Mouse (Mus musculus) left cerebral cortex, adult 9 months (tissue): ENCODE measurements at regions not wholly inside any gene's neighbourhood (a gene's known extent, or its start where the extent isn't known, plus 50 kb on each side); places are given as distances from the start of the nearest gene placed in this dataset.

Experiments used
- DNase-seq, 2 experiments: peaks; one replicate each; pipeline ENCODE4 v3.0.0; 2022; ENCODE audit warnings: low spot score in 2 of 2

- peak in 1 of 2 experiments; percentile 18 for DNase-seq
These were observed 96.4 kb downstream of the Nedd1 start for GRCm38 (mm10) chr10:92625781-92626180.

GRCm38 (mm10) chr10:92615684-92616379, 106.4 kb downstream of the Nedd1 start:
- DNase-seq: no peak

- DNase-seq: no peak
These were observed 107.9 kb downstream of the Nedd1 start for GRCm38 (mm10) chr10:92614341-92614740.

- DNase-seq: no peak
These were observed 111.2 kb downstream of the Nedd1 start for GRCm38 (mm10) chr10:92611060-92611459.

GRCm38 (mm10) chr10:92606761-92607160, 115.5 kb downstream of the Nedd1 start:
- peak; percentile 3 to 20 for DNase-seq

- DNase-seq: no peak
These were observed 116.6 kb downstream of the Nedd1 start for GRCm38 (mm10) chr10:92605646-92606045.

GRCm38 (mm10) chr10:92600116-92600515, 122.1 kb downstream of the Nedd1 start:
- DNase-seq: no peak

- no peak for DNase-seq
These were observed 126.5 kb downstream of the Nedd1 start for GRCm38 (mm10) chr10:92595496-92596355.

- DNase-seq: no peak
These were observed 128.2 kb downstream of the Nedd1 start for GRCm38 (mm10) chr10:92593947-92594460.

GRCm38 (mm10) chr10:92578872-92579271, 143.3 kb downstream of the Nedd1 start:
- no peak for DNase-seq

- DNase-seq: no peak
These were observed 151.7 kb downstream of the Nedd1 start for GRCm38 (mm10) chr10:92570496-92570895.

- no peak for DNase-seq
These were observed 164.8 kb downstream of the Nedd1 start for GRCm38 (mm10) chr10:92557463-92557862.

- no peak for DNase-seq
These were observed 165.4 kb downstream of the Nedd1 start for GRCm38 (mm10) chr10:92556526-92557422.

GRCm38 (mm10) chr10:92555727-92556525, 166.3 kb downstream of the Nedd1 start:
- DNase-seq: no peak

GRCm38 (mm10) chr10:92553966-92554365, 168.3 kb downstream of the Nedd1 start:
- no peak for DNase-seq

- DNase-seq: no peak
These were observed 173.2 kb downstream of the Nedd1 start for GRCm38 (mm10) chr10:92548875-92549586.

GRCm38 (mm10) chr10:92538433-92538832, 183.8 kb downstream of the Nedd1 start:
- DNase-seq: no peak

- DNase-seq: no peak
These were observed 205.3 kb downstream of the Nedd1 start for GRCm38 (mm10) chr10:92516886-92517285.

- no peak for DNase-seq
These were observed 210.5 kb downstream of the Nedd1 start for GRCm38 (mm10) chr10:92511769-92512168.

GRCm38 (mm10) chr10:92510677-92511076, 211.5 kb downstream of the Nedd1 start:
- no peak for DNase-seq
